Mouse (Mus musculus): ENCODE measurements around the gene Rassf3. TPM values are rescaled to one million over a fixed set of nuclear protein-coding genes. Genes with fewer than 3 reads are reported as not detected.

The Rassf3 gene
- 28.0 and 33.2 TPM in 2 replicates for polyA plus RNA-seq (2012; rRNA removed)

GRCm38 (mm10) chr10:121476190-121476967 lies at the start of gene Rassf3:
Gene Rassf3 (minus strand): TSS chr10:121476347.

GRCm38 (mm10) chr10:121364801-121365564 lies 111.2 kb downstream of the Rassf3 start, which contains the start of gene Gns:
Gene Gns (plus strand): TSS chr10:121365090.

Other genes starting within 250 kb of the Rassf3 start
- gene Tbc1d30, start 125.1 kb downstream of the Rassf3 start, polyA plus RNA-seq (2012; rRNA removed), result 3.1 and 3.3 TPM in 2 replicates
- 250 and 390 TPM in 2 replicates for gene Gns, start 111.3 kb downstream of the Rassf3 start, polyA plus RNA-seq (2012; rRNA removed)
- 5.7 and 7.2 TPM in 2 replicates for gene Tbk1, start 110.4 kb upstream of the Rassf3 start, polyA plus RNA-seq (2012; rRNA removed)
- 111 and 112 TPM in 2 replicates for gene Xpot, start 150.0 kb upstream of the Rassf3 start, polyA plus RNA-seq (2012; rRNA removed)
- 0.19 and 0.39 TPM in 2 replicates for gene D930020B18Rik, start 165.2 kb upstream of the Rassf3 start, polyA plus RNA-seq (2012; rRNA removed)

All from ovary, adult 2 months (tissue).